Comparison of ENCODE assay signal across 8 mouse cellular contexts in the genomic region with DNA sequence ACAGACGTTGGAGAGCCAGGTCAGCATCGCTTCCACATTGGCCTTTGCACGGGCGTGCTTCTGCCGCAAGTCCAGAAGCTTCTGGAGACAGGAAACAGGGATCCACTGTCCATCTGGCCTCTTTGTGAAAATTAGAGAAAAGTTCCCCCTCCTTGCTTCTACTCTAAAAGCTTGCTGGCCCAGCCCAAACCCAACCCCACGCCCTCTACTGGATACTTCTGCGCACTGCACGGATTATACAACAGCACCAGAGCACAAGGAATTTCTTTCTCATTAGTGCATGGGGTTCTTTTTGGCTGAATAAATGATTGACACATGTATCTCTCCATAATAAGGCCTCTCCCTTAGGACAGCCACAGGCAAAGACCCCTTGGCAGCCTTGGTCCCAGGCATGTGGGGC. TPM values are rescaled to one million over a fixed set of nuclear protein-coding genes. Genes with fewer than 3 reads are reported as not detected.
A peak's percentile ranks its signal among the peaks of the same experiment; 100 is the strongest.
DNase-seq lines count a peak whose midpoint lies in the region; ATAC-seq and TF ChIP-seq lines count a peak whose summit lies in the region.

No protein-coding gene starts in this region.

- TF ChIP-seq CTCF in intestine, postnatal 0 days (IDR thresholded peaks at IDR 0.05; ENCODE audit: low read depth) = peak; percentile 47

- H3K27ac ChIP-seq in intestine, postnatal 0 days (ENCODE audit: low read depth, low read length) = no peak overlapping the region
- H3K27ac ChIP-seq in intestine, embryonic 15.5 days = no peak overlapping the region
- H3K27ac ChIP-seq in hindbrain, embryonic 12.5 days = no peak overlapping the region

- no peaks in the 10 kb centered on the region for H3K4me1 ChIP-seq in intestine, postnatal 0 days (replicated peaks; ENCODE audit: control insufficient read depth, insufficient read depth, low read length)
- peaks cover 7% of the 10 kb centered on the region; the same call in 1 of the 2 replicates for H3K4me1 ChIP-seq in intestine, embryonic 15.5 days (replicated peaks)
- peaks cover 22% of the 10 kb centered on the region for H3K4me1 ChIP-seq in hindbrain, embryonic 12.5 days

- H3K9ac ChIP-seq in intestine, postnatal 0 days (ENCODE audit: low read depth, low read length) = no peak overlapping the region
- H3K9ac ChIP-seq in intestine, embryonic 15.5 days = no peak overlapping the region
- no peak overlapping the region for H3K9ac ChIP-seq in hindbrain, embryonic 12.5 days

- DNase-seq in urinary bladder, postnatal 25 days (ENCODE audit: low spot score) = peak; percentile 10
- no peak for DNase-seq in urinary bladder, postnatal 4 days (ENCODE audit: low spot score in 2 of 2)
- peak; percentile 35 to 45 for DNase-seq in cerebellum, postnatal 36 days
- peak; percentile 59 for DNase-seq in kidney, postnatal 10 days
- DNase-seq in lung, postnatal 4 days = peak; percentile 26 to 62

- 55% methylated on average over 8 of the region's 8 CpGs for WGBS in intestine, postnatal 0 days
- WGBS in intestine, embryonic 15.5 days = 52% methylated on average over 8 of the region's 8 CpGs
- WGBS in hindbrain, embryonic 12.5 days = 26% methylated on average over 8 of the region's 8 CpGs

- H3K4me2 ChIP-seq in intestine, postnatal 0 days (replicated peaks; ENCODE audit: low read depth) = no peak overlapping the region
- H3K4me2 ChIP-seq in intestine, embryonic 15.5 days (replicated peaks) = no peak overlapping the region
- no peak overlapping the region for H3K4me2 ChIP-seq in hindbrain, embryonic 12.5 days (replicated peaks)

- H3K9me3 ChIP-seq in intestine, postnatal 0 days (ENCODE audit: control insufficient read depth) = no peaks in the 10 kb centered on the region
- H3K9me3 ChIP-seq in intestine, embryonic 15.5 days = no peaks in the 10 kb centered on the region
- no peaks in the 10 kb centered on the region for H3K9me3 ChIP-seq in hindbrain, embryonic 12.5 days (replicated peaks)

- no peak overlapping the region for H3K4me3 ChIP-seq in intestine, postnatal 0 days (ENCODE audit: low read depth, low read length)
- H3K4me3 ChIP-seq in intestine, embryonic 15.5 days (replicated peaks) = no peak overlapping the region
- no peak overlapping the region for H3K4me3 ChIP-seq in hindbrain, embryonic 12.5 days

- ATAC-seq in intestine, postnatal 0 days = no peak
- ATAC-seq in intestine, embryonic 15.5 days = no peak
- no peak for ATAC-seq in hindbrain, embryonic 12.5 days (ENCODE audit: low FRiP score)

- no peaks in the 10 kb centered on the region for H3K36me3 ChIP-seq in intestine, postnatal 0 days (ENCODE audit: control insufficient read depth, insufficient read depth)
- H3K36me3 ChIP-seq in intestine, embryonic 15.5 days = no peaks in the 10 kb centered on the region
- no peaks in the 10 kb centered on the region for H3K36me3 ChIP-seq in hindbrain, embryonic 12.5 days

- no peaks in the 10 kb centered on the region for H3K27me3 ChIP-seq in intestine, postnatal 0 days (replicated peaks; ENCODE audit: control insufficient read depth, insufficient read depth, low read length)
- H3K27me3 ChIP-seq in intestine, embryonic 15.5 days (replicated peaks) = no peaks in the 10 kb centered on the region
- peaks cover 12% of the 10 kb centered on the region for H3K27me3 ChIP-seq in hindbrain, embryonic 12.5 days

RNA-seq across cellular contexts. Expression of a gene that starts 32.6 kb away (rescaled TPM):
- polyA plus RNA-seq in intestine, postnatal 0 days (2015; fragmentation: Nextera tagmentation; extraction: Ambion mirVana) = 1.9 and 2.9 TPM in 2 replicates
- polyA plus RNA-seq in intestine, embryonic 15.5 days (2015; fragmentation: Nextera tagmentation; extraction: Ambion mirVana) = 3.9 and 5.3 TPM in 2 replicates
- polyA plus RNA-seq in hindbrain, embryonic 12.5 days (2016; fragmentation: Nextera tagmentation; extraction: Ambion mirVana) = 2.0 and 2.1 TPM in 2 replicates

Comparison
In these comparisons a context has a peak if more than half of its experiments do, and no peak if none do; other contexts are left out.
1. DNase-seq: peak in urinary bladder, postnatal 25 days (single experiment), cerebellum, postnatal 36 days (2 of 2), kidney, postnatal 10 days (single experiment) and lung, postnatal 4 days (2 of 2); none in urinary bladder, postnatal 4 days (0 of 2).